Mouse (Mus musculus) lung, postnatal 10 days (tissue): ENCODE measurements around the gene Bdkrb2.

Experiments used
- DNase-seq: peaks from one replicate; pipeline ENCODE4 v3.0.0; 2021

The Bdkrb2 gene

GRCm38 (mm10) chr12:105562936-105563680, at the start of gene Bdkrb2:
TSS of gene Bdkrb2 (plus strand) at chr12:105563226.
- DNase-seq: peak; percentile 59

DNA sequence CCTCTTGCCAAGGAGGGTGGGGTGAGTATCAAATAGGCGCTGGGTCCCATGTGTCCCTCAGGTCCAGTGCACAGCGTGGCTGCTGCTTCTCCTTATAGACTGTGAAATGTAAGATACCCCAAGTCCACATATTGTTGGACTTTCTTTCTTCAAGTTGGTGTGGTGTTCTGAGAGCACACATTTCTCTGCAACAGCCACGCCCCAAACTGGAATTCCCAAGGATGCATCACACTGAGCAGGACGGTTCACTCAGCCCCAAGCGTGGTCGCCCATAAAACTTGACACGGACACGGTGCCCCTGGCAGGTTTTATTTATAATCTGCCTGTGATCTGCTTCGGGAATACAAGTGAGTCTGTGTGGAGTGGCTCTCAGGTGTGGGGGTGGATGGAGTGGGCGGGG, 48.9 kb upstream of the Bdkrb2 start:
- no peak for DNase-seq

DNA sequence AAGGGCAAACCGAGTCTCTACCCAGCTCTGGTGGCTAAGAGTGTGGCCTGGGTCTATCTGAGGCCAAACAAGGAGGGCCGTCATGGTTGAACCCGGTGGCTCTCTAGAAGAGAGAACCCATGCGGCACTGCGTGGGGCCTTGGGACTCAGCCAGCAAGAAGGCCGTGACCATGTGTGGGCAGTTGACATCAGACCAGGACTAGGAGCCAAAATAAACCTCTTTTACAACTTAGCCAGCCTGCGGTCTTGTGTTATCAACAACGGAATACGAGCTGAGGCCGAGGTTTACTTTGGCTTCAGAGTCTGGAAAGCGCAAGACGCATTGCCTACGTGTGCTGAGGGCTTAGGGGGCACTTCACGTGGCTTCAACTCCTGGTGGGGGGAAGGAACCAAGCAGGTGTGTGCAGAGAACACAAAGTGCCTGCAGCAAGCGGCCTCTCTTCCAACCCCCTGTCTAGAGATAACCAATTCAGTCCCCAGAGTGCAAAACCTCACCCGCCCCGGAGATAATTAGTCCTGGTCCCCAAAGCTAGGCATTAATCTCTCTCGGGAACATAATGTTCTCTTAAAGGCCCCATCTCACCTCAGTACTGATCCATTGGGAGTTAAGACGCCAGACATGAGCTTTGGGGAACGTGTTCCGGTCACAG, 45.9 kb upstream of the Bdkrb2 start:
- peak; percentile 70 for DNase-seq

DNA sequence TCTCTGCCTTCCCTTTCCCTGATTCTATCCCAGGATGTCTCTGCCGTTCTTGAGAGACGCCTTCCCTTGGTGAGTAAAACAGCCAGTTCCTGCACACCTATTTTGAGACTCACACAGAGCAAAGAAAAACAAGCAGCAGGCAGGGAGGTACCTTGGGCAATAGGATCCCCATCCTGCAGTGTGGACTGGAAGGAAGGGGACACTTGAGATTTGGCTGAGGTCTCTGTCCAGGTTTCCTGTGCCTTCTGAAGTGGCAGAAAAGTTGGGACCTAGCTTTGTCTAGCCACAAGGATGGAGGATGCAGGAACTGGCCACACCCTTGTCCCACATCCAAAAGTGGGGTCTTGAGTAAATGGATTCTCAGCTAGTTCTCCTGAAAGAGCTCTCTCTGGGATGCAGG, 43.2 kb upstream of the Bdkrb2 start:
- DNase-seq: peak; percentile 40

GRCm38 (mm10) chr12:105521170-105521762, 41.8 kb upstream of the Bdkrb2 start:
- DNase-seq: peak; percentile 81

- peak; percentile 40 for DNase-seq
Observed at GRCm38 (mm10) chr12:105523737-105524136, 39.3 kb upstream of the Bdkrb2 start.

DNA sequence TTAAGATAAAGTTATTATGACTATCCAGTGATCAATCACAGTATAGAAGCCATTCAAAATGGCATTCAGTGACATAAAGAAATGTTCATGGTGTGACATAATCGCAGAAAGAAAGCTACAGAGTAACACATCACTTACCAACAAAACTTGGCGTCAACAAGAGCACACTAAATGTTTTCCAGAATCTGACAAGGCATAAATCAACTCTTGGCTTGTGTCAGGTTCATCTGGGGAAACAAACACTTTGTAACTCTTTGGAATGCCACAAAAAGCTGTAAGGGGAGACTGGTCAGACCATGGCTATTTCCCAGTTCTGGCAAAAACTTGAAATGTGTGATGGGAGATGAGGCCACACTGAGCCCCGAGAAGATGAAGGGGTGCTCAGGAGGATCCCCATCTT, 36.8 kb upstream of the Bdkrb2 start:
- no peak for DNase-seq

DNA sequence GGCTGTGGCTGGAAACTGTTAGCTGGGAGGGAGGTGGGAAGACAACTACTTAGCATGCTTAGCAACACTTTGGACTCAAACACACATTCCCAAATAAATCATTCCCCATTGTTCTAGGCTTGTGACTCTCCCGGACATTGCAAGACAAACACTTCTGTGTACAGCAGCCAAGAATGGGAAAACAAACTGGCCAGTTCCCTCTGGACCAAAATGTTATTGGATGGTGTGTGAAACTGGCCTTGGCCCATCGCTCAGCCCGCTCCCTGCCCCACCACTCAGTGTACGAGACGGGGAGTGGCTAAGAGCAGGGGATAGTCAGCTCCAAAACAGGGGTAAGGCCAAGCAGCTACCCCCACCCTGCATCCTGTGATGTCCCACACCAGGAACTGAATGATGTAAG, 36.2 kb upstream of the Bdkrb2 start:
- peak; percentile 92 for DNase-seq

- peak; percentile 82 for DNase-seq
Observed at GRCm38 (mm10) chr12:105529545-105529944, 33.5 kb upstream of the Bdkrb2 start.

- no peak for DNase-seq
Observed at GRCm38 (mm10) chr12:105531724-105532371, 31.2 kb upstream of the Bdkrb2 start.

DNA sequence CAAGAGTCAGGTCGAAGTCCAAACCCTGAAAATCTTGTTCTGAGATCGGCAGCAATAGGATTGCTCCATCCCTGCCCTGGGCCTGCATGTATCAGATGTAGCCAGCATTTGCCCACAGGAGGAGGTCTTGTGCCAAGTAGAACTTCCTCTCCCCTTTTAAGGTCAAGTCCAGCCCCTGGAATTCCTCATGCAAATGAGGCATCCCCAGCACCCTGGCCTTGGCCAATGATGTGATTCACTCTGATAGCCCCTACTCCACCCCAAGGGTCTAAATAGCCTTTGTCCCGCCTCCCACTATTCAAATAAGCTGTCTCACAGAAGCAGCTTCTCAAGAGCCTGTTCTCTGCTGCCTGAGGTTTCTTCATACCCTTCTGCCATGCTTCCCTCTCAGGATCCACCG, 28.2 kb upstream of the Bdkrb2 start:
- DNase-seq: no peak

GRCm38 (mm10) chr12:105535968-105536760, 26.9 kb upstream of the Bdkrb2 start:
- DNase-seq: peak; percentile 53

DNA sequence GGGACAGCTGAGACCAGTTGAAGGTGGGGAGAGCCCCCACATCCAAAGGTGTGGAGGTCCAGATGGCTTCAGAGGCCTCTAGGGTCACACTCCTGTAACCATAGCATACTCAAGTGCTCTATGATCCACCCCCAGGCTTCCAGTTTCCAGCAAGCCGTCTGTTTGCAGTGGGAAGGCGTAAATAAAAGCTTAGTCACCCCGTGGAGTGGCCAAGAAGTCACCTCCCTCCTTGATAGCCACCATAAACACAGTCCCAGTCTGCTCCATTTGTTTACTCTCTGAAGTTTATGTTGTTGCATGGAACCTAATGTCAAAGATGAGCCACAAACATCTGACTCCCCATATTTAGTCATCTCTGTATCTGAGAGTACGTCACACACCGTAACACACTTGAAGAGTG, 25.9 kb upstream of the Bdkrb2 start:
- DNase-seq: peak; percentile 47

- DNase-seq: no peak
Observed at GRCm38 (mm10) chr12:105539649-105540048, 23.4 kb upstream of the Bdkrb2 start.

DNA sequence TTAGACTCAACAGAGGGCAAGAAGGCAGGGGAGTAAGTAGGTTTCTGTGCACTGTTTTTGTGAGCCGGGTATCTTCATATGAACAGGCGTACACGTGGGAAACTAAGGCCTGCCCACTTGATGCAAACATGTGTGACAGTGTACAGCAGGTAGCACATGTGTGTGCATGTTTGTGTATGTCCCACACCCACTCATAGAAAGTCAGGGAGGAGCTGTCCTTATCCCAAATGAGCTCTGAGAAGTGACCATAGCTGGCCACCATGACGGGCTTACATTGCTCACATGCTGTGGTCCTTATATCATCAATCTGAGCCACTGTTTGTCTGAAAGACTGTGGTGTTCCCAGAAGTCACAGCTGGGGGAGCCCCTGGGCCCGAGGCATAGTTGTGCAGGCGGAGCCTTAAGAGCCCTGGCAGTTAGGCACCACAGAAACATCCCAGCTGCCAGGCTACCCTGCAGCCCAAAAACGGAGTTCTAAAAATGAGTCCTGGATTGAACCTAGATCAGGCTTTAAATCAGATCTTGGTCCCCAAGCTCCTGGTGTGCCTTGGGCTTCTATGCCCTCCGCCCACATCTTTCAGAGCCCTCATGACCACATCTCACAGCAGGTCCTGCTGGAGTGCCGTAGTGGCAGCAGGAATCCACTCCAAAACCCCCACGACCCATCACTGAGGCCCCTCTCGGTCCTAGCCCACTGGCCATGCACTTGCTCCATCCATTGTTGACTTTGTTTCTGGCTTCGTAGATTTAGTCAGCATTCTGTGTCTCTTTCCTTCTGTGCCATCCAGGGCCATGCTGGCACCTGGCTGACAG, 21.2 kb upstream of the Bdkrb2 start:
- peak; percentile 61 for DNase-seq

DNA sequence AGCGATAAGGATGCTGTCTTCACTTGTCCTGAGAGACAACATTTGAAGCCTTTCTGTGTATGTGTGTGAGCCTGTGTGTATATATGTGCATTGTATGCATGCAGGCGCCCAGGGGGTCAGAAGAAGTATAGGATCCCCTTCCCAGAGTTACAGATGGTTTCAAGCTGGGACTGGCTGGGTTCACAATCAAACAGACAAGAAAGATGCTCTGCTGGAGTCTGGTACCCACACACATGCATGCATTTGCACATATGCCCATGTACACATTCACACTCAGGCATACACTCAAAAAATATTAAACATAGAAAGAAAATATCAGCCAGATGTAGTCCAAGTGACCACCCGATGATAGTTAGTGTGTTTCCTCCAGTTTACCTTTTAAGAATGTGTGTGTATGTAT, 20.5 kb upstream of the Bdkrb2 start:
- DNase-seq: no peak

- DNase-seq: no peak
Observed at GRCm38 (mm10) chr12:105543176-105543575, 19.9 kb upstream of the Bdkrb2 start.

DNA sequence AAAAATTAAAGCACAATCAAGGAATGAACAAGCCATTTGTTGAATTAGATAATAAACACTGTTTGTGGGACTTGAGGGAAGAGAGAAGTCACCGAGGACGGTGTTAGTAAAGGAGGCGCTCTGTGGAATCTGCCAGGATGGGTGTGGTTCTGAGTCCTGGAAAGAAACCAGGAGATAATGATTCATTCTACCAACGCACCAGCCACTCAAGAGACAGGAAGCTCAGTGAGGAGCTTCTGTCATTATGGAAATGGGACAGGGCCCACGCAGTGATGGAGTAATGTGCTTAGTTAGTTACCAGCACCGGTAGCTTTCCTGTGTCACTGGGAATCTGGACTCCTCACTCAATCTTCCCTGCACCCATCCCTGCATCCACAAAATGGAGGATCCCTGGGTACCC, 19.3 kb upstream of the Bdkrb2 start:
- peak; percentile 65 for DNase-seq

DNA sequence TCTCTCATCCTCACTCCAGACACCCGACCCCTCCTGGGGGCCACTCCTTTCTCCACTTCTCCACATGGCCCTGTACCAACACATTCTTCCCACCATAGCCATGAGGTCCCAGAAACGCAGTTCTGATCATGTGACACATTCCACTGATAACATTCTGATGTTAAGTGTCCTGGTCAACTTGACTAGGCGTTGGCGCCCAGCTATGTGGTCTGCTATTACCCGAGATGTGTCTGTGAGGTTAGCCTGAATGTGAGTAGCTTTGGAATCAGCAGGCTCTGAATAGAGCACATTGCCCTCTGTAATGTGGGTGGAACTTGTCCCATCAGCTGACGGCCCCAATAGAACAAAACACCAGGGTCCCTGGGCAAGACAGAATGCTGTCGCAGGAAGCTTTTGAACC, 18.2 kb upstream of the Bdkrb2 start:
- no peak for DNase-seq

DNA sequence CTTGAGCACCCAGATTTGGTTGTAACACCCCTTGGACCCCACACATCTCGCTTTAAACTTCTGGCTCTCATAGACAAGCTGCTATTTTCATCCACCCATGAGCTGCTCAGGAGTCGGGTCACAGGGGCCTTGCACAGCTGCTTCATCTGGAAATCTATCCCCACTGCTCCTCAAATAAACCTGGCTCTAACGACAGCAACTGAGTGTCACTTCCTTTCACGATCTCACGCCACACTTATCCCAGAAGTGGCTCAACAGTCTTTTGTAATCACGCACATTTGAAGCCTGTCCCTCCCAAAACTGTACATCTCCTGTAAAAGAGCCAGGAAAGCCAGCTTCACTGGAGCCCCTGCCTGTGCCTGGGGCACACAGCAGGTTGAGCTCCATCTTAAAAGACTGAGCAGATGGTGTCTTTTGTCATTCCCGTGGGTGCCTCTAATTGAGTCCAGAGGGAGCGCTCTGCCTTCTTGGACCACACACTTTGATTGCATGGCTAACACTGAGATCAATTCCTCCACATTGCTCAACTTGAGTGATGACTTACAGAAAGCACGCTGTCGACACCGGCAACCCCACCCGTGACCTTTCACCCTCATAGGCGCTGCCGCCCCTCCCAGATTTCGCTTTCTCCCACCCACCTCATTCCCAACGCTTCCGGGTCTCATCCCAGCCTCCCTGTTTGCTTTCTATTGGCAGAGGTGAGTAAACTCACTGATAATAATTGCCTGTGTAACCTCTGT, 17.2 kb upstream of the Bdkrb2 start:
- no peak for DNase-seq

DNA sequence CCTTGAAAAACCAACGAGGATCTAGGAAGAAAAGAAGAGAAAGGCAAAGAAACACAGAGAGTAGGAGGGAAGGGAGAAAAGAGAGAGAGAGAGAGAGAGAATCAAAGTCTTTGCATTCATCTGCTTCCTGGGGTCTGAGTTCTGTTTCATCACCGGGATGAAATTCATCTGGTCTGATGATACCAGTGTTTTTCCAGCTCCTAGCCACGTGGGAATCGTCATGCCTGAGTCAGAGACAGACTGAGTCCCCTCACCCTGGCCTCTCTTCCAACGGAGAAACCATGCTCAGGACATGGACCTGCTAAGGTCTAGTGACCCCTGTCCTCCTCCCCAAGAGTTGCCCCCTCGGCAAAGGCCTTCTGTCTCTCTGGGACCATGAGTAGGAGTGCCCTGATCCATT, 16.5 kb upstream of the Bdkrb2 start:
- DNase-seq: no peak
